Mouse (Mus musculus): ENCODE data around the gene Nr0b2. TPM values are rescaled to one million over a fixed set of nuclear protein-coding genes. Genes with fewer than 3 reads are reported as not detected.
A peak's percentile ranks its signal among the peaks of the same experiment; 100 is the strongest.

Nr0b2 gene
- polyA plus RNA-seq, 1 experiment from 2014 or later = not detected

- Histone ChIP-seq H3K36me3 (no peaks in the 10 kb centered on the region), H3K27me3 (no peaks in the 10 kb centered on the region), H3K4me3 (no peak overlapping the region), H3K4me1 (no peaks in the 10 kb centered on the region), H3K27ac (no peak overlapping the region), H3K9ac (no peak overlapping the region), H3K9me3 (no peaks in the 10 kb centered on the region), H3K4me2 (replicated peaks) (no peak overlapping the region)
- WGBS = 22% methylated on average over 8 of the region's 8 CpGs
- no peak for ATAC-seq (ENCODE audit: insufficient number of reproducible peaks, insufficient read depth, low FRiP score, low TSS enrichment)
These were observed 14.1 kb downstream of the Nr0b2 start for GRCm38 (mm10) chr4:133567251-133567650.

- no peak overlapping the region for H3K27ac ChIP-seq
- H3K4me2 ChIP-seq (replicated peaks) = no peak overlapping the region
- WGBS = 71% methylated on average over 10 of the region's 10 CpGs
- H3K4me1 ChIP-seq = no peaks in the 10 kb centered on the region
- H3K4me3 ChIP-seq = no peak overlapping the region
- no peak overlapping the region for H3K9ac ChIP-seq
- no peak for ATAC-seq (ENCODE audit: insufficient number of reproducible peaks, insufficient read depth, low FRiP score, low TSS enrichment)
- H3K9me3 ChIP-seq = no peaks in the 10 kb centered on the region
- H3K36me3 ChIP-seq = no peaks in the 10 kb centered on the region
- H3K27me3 ChIP-seq = no peaks in the 10 kb centered on the region
These were observed 16.3 kb downstream of the Nr0b2 start for GRCm38 (mm10) chr4:133569291-133570065.

DNA sequence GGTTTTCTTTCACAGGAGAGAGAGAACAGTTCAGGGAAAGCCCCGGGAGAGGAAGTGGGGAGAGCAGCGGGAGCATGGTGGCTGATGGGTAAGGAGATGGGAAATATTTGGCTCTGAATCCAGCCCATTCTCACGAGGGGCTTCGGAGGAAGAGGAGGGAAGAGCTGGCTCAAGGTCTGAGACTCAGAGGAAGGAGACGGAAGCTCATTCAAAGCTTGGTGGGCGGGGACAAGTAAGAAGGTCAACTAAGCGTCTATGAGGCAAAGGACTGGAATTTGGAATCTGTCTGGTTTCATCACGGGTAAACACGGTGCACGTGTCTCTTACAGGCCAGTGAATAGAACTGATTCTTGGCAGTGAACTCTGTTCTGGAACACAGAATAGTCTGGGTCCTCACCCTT lies 16.9 kb downstream of the Nr0b2 start:
- Histone ChIP-seq H3K9ac (no peak overlapping the region), H3K27ac (no peak overlapping the region), H3K27me3 (no peaks in the 10 kb centered on the region), H3K4me2 (replicated peaks) (no peak overlapping the region), H3K4me3 (no peak overlapping the region), H3K4me1 (no peaks in the 10 kb centered on the region), H3K9me3 (no peaks in the 10 kb centered on the region), H3K36me3 (no peaks in the 10 kb centered on the region)
- WGBS = 59% methylated on average over 10 of the region's 10 CpGs
- no peak for ATAC-seq (ENCODE audit: insufficient number of reproducible peaks, insufficient read depth, low FRiP score, low TSS enrichment)

DNA sequence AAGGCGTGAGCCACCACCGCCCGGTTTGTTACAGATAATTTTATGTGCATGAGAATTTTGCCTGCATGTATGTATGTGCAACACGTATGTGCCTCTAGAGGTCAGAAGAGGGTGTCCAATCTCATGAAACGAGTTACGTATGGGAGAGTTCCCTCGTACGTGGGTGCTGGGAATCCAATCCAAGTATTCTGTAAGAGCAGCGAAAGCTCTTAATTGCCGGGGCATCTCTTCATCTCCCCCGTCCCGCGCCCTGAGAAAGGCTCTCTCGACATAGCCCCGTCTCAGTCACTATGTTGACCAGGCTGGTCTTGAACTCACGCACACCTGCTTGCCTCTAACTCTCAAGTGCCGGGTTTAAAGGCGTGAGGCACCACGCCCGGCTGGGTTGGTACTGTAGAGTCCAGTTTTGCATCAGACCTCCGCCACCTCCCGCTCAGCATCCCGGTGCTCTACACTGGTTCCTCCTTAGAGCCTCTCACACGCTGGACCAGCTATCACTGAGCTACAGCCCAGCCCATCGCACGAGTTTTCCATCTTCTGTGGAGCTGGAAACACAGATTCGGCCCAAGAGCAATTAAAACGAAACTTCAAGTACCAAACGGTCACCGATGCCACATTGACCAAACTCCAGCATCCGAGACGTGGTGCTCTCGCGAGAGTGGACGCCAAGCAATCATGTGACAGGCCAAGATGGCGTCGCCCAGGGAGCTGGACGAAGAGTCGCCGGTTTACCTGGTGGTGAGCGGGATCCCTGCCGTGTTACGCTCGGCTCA lies 21.1 kb downstream of the Nr0b2 start, which contains the start of gene Gpatch3:
Gene Gpatch3 (plus strand): TSS at position 676 of the 773 bp plus-strand sequence.
- peak within 1 kb of the TSS; percentile 95 for H3K4me2 ChIP-seq (replicated peaks)
- H3K27ac ChIP-seq = peak within 1 kb of the TSS; percentile 86
- H3K9ac ChIP-seq = peak within 1 kb of the TSS; percentile 92
- WGBS = 7% methylated on average over 44 of the region's 44 CpGs
- peak within 1 kb of the TSS; percentile 99 for H3K4me3 ChIP-seq
- peaks cover 14% of the 10 kb centered on the region for H3K36me3 ChIP-seq
- peaks cover 7% of the 10 kb centered on the region for H3K4me1 ChIP-seq
- peak; percentile 77 for ATAC-seq (ENCODE audit: insufficient number of reproducible peaks, insufficient read depth, low FRiP score, low TSS enrichment)
- no peaks in the 10 kb centered on the region for H3K27me3 ChIP-seq
- no peaks in the 10 kb centered on the region for H3K9me3 ChIP-seq

- Histone ChIP-seq H3K4me2 (replicated peaks) (peak overlapping the region; percentile 95), H3K27me3 (no peaks in the 10 kb centered on the region), H3K4me3 (peak overlapping the region; percentile 99), H3K9me3 (no peaks in the 10 kb centered on the region), H3K36me3 (peaks cover 20% of the 10 kb centered on the region), H3K27ac (peak overlapping the region; percentile 86; the same call in 1 of the 2 replicates), H3K9ac (peak overlapping the region; percentile 92), H3K4me1 (peaks cover 7% of the 10 kb centered on the region)
- WGBS = under 1% methylated on average over 41 of the region's 41 CpGs
- 0 out of 2 replicates have a peak, but pooled peaks have one; percentile 7 for ATAC-seq (ENCODE audit: insufficient number of reproducible peaks, insufficient read depth, low FRiP score, low TSS enrichment)
These were observed 21.6 kb downstream of the Nr0b2 start for GRCm38 (mm10) chr4:133574843-133575202.

DNA sequence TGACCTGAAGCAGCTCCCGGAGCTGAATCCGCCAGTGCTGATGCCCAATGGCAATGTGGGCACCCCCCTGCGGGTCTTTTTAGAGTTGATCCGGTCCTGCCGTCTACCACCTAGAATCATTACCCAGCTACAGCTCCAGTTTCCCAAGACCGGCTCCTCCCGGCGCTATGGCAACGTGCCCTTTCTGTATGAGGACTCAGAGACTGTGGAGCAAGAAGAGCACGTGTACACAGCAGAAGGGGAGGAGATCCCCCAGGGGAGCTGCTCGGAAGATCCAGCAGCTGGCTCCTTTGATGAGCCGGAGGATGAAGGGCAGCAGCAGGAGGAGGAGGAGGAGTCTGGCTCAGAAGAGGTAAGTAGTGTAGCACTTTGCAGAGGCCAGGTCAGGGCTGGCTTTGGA lies 24.8 kb downstream of the Nr0b2 start:
- H3K4me3 ChIP-seq = no peak overlapping the region
- no peaks in the 10 kb centered on the region for H3K9me3 ChIP-seq
- H3K4me1 ChIP-seq = peaks cover 7% of the 10 kb centered on the region
- H3K9ac ChIP-seq = 0 out of 2 replicates have a peak overlapping the region, but pooled peaks have one; percentile 10
- H3K36me3 ChIP-seq = peaks cover 41% of the 10 kb centered on the region
- no peak for ATAC-seq (ENCODE audit: insufficient number of reproducible peaks, insufficient read depth, low FRiP score, low TSS enrichment)
- no peak overlapping the region for H3K4me2 ChIP-seq (replicated peaks)
- 71% methylated on average over 12 of the region's 12 CpGs for WGBS
- no peak overlapping the region for H3K27ac ChIP-seq
- H3K27me3 ChIP-seq = no peaks in the 10 kb centered on the region

DNA sequence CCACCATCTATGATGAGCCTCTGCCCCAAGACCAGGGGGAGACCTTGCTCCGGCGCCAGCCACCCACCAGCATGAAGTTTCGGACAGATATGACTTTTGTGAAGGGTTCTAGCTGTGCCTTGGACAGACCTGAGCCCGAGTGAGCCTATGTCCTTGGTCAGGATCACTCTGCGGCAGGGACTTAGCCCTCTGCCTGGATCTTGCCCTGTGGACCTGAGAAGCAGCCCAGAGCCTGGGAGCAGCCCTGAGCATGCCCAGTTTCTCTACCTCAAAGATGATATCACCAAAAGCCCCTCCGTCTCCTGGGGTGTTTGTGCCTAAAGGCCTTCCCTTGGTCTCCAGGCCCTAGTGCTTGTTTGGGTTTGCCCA lies 30.5 kb downstream of the Nr0b2 start:
- H3K4me2 ChIP-seq (replicated peaks) = peak overlapping the region; percentile 98
- WGBS = 58% methylated on average over 6 of the region's 6 CpGs
- H3K27me3 ChIP-seq = no peaks in the 10 kb centered on the region
- H3K9me3 ChIP-seq = no peaks in the 10 kb centered on the region
- H3K27ac ChIP-seq = peak overlapping the region; percentile 67; the same call in 1 of the 2 replicates
- peak overlapping the region; percentile 82 for H3K9ac ChIP-seq
- ATAC-seq (ENCODE audit: insufficient number of reproducible peaks, insufficient read depth, low FRiP score, low TSS enrichment) = no peak
- peaks cover 61% of the 10 kb centered on the region for H3K36me3 ChIP-seq
- peak overlapping the region; percentile 86 for H3K4me3 ChIP-seq
- H3K4me1 ChIP-seq = peaks cover 10% of the 10 kb centered on the region; the same call in 1 of the 2 replicates

DNA sequence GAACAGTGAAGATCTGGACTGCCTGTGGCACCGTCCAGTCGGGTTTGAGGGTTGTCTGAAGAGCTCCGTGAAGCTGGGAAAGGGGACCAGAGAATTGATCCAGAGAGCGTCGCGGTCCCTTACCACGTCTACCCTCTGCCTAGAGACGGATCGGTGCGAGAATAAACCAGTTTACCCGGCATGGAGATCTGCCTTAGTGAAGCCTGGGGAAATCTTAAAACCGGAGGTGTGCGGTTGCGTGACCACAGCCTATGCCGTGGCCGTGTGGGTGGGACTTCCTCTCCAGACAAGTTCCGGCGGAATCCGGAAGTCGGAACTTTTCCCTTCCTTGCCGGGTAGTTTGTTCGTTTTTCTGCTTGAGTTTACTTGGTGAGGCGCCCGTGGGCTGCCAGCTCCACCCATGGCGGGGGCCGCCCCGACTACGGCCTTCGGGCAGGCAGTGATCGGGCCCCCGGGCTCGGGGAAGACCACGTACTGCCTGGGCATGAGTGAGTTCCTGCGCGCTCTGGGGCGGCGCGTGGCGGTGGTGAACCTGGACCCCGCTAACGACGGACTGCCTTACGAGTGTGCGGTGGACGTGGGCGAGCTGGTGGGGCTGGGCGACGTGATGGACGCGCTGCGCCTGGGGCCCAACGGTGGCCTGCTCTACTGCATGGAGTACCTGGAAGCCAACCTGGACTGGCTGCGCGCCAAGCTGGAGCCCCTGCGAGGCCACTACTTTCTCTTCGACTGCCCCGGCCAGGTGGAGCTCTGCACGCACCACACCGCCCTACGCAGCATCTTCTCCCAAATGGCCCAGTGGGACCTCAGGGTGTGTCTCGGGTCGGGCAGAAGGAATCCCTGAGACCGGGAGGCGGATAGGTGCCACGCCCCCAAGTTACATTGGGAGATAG lies 31.1 kb downstream of the Nr0b2 start, which contains the start of gene Gpn2:
Gene Gpn2 (plus strand): TSS at position 304 of the 893 bp plus-strand sequence.
- Histone ChIP-seq H3K27me3 (no peaks in the 10 kb centered on the region), H3K9me3 (no peaks in the 10 kb centered on the region), H3K36me3 (peaks cover 61% of the 10 kb centered on the region), H3K4me1 (peaks cover 10% of the 10 kb centered on the region; the same call in 1 of the 2 replicates), H3K9ac (peak within 1 kb of the TSS; percentile 82), H3K4me3 (peak within 1 kb of the TSS; percentile 86), H3K4me2 (replicated peaks) (peak within 1 kb of the TSS; percentile 98), H3K27ac (peak within 1 kb of the TSS; percentile 67)
- 1% methylated on average over 65 of the region's 65 CpGs for WGBS
- peak; percentile 67; the same call in 1 of the 2 replicates for ATAC-seq (ENCODE audit: insufficient number of reproducible peaks, insufficient read depth, low FRiP score, low TSS enrichment)

DNA sequence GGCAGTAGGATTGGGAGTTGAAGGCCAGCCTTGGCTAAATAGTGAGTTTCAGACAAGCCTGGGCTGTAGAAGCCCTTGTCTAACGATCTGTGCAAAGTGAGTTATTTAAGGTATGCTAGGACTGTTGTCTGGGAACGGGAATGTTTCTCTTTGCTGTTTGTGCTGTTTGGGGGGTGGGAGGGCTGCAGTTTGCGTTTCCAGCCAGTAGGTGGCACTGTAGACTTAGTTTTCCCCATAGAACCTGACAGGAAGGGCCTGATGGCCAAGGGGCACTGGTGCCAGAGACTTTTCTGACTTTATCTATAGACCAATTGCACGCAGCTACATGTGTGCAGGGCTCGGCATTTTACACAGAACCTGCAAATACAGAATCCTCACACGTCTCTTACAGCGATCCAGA lies 39.4 kb downstream of the Nr0b2 start:
- Histone ChIP-seq H3K27me3 (no peaks in the 10 kb centered on the region), H3K9ac (no peak overlapping the region)
- no peak for ATAC-seq (ENCODE audit: insufficient number of reproducible peaks, insufficient read depth, low FRiP score, low TSS enrichment)

GRCm38 (mm10) chr4:133595538-133595937 lies 42.4 kb downstream of the Nr0b2 start:
- WGBS = 67% methylated on average over 7 of the region's 7 CpGs
- peaks cover 14% of the 10 kb centered on the region for H3K36me3 ChIP-seq
- H3K4me1 ChIP-seq = peaks cover 4% of the 10 kb centered on the region; the same call in 1 of the 2 replicates
- H3K4me2 ChIP-seq (replicated peaks) = no peak overlapping the region
- 0 out of 2 replicates have a peak overlapping the region, but pooled peaks have one; percentile 6 for H3K27ac ChIP-seq
- H3K9me3 ChIP-seq = no peaks in the 10 kb centered on the region
- peaks cover 23% of the 10 kb centered on the region for H3K27me3 ChIP-seq
- H3K9ac ChIP-seq = 0 out of 2 replicates have a peak overlapping the region, but pooled peaks have one; percentile 7
- ATAC-seq (ENCODE audit: insufficient number of reproducible peaks, insufficient read depth, low FRiP score, low TSS enrichment) = no peak
- H3K4me3 ChIP-seq = no peak overlapping the region

More for the DNA sequence above, 39.4 kb downstream of the Nr0b2 start:
- Histone ChIP-seq H3K9me3 (no peaks in the 10 kb centered on the region), H3K4me1 (no peaks in the 10 kb centered on the region), H3K4me3 (no peak overlapping the region), H3K36me3 (peaks cover 43% of the 10 kb centered on the region), H3K4me2 (replicated peaks) (no peak overlapping the region), H3K27ac (no peak overlapping the region)
- WGBS = 32% methylated on average over 7 of the region's 7 CpGs

- ATAC-seq (ENCODE audit: insufficient number of reproducible peaks, insufficient read depth, low FRiP score, low TSS enrichment) = no peak
- Histone ChIP-seq H3K4me1 (peaks cover 4% of the 10 kb centered on the region; the same call in 1 of the 2 replicates), H3K36me3 (peaks cover 8% of the 10 kb centered on the region), H3K27ac (no peak overlapping the region), H3K4me2 (replicated peaks) (no peak overlapping the region), H3K4me3 (no peak overlapping the region), H3K9ac (no peak overlapping the region), H3K27me3 (peaks cover 28% of the 10 kb centered on the region), H3K9me3 (no peaks in the 10 kb centered on the region)
- 79% methylated on average over 6 of the region's 6 CpGs for WGBS
These were observed 42.9 kb downstream of the Nr0b2 start for GRCm38 (mm10) chr4:133596084-133596483.
